Mouse (Mus musculus) embryonic facial prominence, embryonic 11.5 days (tissue): ENCODE measurements around the gene Plekhm3. TPM values are rescaled to one million over a fixed set of nuclear protein-coding genes. Genes with fewer than 3 reads are reported as not detected.

ENCODE experiments used
- ATAC-seq: fragments of 200-750 bp; cut with Nextera tagmentation; replicated peaks from 2 replicates; pipeline ENCODE4 v1.8.0; 2017; ENCODE audit warnings: low read depth; ENCODE audit not compliant: insufficient number of reproducible peaks, low FRiP score, low TSS enrichment
- DNase-seq: peaks from one replicate; pipeline ENCODE4 v3.0.0-alpha.2; 2015; ENCODE audit warnings: low spot score
- H3K27ac ChIP-seq: fragments of 300-500 bp; sonication (generic); replicated peaks from 2 replicates; pipeline ENCODE4 v1.5.1; 2014; ENCODE audit warnings: mild to moderate bottlenecking, low read depth, low read length, control low read depth
- H3K27me3 ChIP-seq: fragments of 300-500 bp; sonication (generic); 2 replicates; pipeline ENCODE4 v1.6.1; 2014; ENCODE audit warnings: mild to moderate bottlenecking, low read length, moderate library complexity, mixed read lengths; ENCODE audit not compliant: control insufficient read depth, insufficient read depth
- H3K36me3 ChIP-seq: fragments of 300-500 bp; sonication (generic); replicated peaks from 2 replicates; pipeline ENCODE4 v1.6.1; 2014; ENCODE audit warnings: low read depth, mild to moderate bottlenecking, low read length, moderate library complexity, mixed read lengths; ENCODE audit not compliant: control insufficient read depth, insufficient read depth
- H3K4me1 ChIP-seq: fragments of 300-500 bp; sonication (generic); 2 replicates; pipeline ENCODE4 v1.6.1; 2014; ENCODE audit warnings: low read length, mixed read lengths; ENCODE audit not compliant: control insufficient read depth, insufficient read depth
- H3K4me2 ChIP-seq: fragments of 300-500 bp; sonication (generic); 2 replicates; pipeline ENCODE4 v1.6.1; 2014; ENCODE audit warnings: low read depth, mild to moderate bottlenecking, control low read depth, low read length, moderate library complexity
- H3K4me3 ChIP-seq: fragments of 300-500 bp; sonication (generic); 2 replicates; pipeline ENCODE4 v1.5.1; 2014; ENCODE audit warnings: low read depth, low read length, control low read depth
- H3K9ac ChIP-seq: fragments of 300-500 bp; sonication (generic); replicated peaks from 2 replicates; pipeline ENCODE4 v1.6.1; 2014; ENCODE audit warnings: mild to moderate bottlenecking, control low read depth, low read length
- H3K9me3 ChIP-seq: fragments of 300-500 bp; sonication (generic); replicated peaks from 2 replicates; pipeline ENCODE4 v1.6.1; 2016; ENCODE audit warnings: mild to moderate bottlenecking, low read length, inconsistent platforms, mixed read lengths; ENCODE audit not compliant: control insufficient read depth
- WGBS: fragments of 180-500 bp; shearing (Covaris S2); extraction: QIAGEN DNeasy Blood & Tissue Kit; methylation state at CpG from one replicate; pipeline ENCODE4 v1.1.7; 2014; 5-methylcytosine and 5-hydroxymethylcytosine counted together
- polyA plus RNA-seq: library from polyadenylated mRNA; unstranded; fragments of >200 nt; fragmentation: Nextera tagmentation; extraction: Ambion mirVana; gene quantifications from 2 replicates; pipeline ENCODE4 v1.2.1, GENCODE M21; 2014

The Plekhm3 gene
- polyA plus RNA-seq, 1 experiment from 2014 or later, result 6.0 TPM

DNA sequence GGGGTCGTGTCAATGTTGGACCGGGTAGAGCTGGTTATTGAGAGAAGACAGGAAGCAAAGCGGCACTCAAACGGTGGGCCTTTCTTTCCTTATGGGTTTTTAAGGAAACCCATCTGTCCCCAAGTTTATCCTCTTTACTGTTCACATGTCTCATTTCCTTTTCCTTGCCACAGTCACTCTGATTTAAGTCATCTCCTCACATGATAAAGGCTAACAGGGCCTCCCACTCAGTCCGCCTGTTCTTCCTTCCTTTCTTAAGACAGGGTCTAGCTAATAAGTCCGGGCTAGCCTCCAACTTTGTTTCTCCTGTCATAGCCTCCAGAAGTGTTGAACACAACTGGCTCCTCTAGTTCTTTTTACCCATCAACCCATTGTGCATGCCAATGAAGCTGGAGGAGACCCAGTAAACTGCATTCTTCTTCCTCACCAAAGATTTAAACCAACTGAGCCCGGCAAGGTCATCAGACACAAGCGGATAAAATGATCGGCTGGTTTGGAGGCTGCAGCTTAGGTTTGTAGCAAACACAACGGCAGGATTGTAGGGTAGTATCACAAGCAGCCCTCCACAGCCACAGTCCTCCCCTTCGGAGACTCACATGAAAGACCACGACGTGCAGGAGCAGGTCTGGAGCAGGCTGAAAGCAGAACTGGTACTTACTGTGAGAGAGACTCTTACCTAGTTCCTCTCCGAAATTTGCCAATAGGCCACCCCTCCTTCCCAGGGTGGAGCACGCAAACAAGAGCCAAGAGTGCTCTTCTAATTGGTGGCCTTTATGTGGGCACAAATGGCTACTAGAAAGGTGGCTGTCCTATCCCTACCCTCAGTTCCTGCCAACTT, 29.0 kb downstream of the Plekhm3 start:
- Histone ChIP-seq H3K27ac (no peak overlapping the region), H3K4me1 (no peaks in the 10 kb centered on the region), H3K9ac (no peak overlapping the region), H3K4me2 (no peak overlapping the region), H3K27me3 (no peaks in the 10 kb centered on the region), H3K9me3 (no peaks in the 10 kb centered on the region), H3K4me3 (no peak overlapping the region), H3K36me3 (no peaks in the 10 kb centered on the region)
- ATAC-seq (no peak), DNase-seq (no peak)
- whole genome bisulfite sequencing, result 90% methylated on average over 15 of the region's 15 CpGs

DNA sequence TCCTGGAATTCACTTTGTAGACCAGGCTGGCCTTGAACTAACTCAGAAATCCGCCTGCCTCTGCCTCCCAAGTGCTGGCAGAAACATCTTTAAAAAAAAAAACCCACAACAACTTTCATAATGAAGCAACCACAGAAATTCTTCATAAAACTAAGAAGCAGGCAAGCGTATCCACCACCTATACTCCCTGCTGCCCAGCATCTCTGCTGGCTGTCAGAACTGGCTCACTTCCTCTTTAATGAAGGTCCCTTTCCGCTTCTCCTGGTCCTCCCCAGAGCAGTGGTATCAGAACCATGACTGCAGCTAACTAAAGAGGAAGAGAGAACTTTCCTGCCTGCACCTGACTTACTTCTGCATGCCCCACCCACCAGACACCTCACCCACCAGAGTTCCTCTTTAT, 31.0 kb downstream of the Plekhm3 start:
- WGBS, result 95% methylated on average over 3 of the region's 3 CpGs
- H3K36me3 ChIP-seq, result no peaks in the 10 kb centered on the region
- no peak for ATAC-seq

GRCm38 (mm10) chr1:64924283-64924682, 32.3 kb downstream of the Plekhm3 start:
- Histone ChIP-seq H3K9ac (no peak overlapping the region), H3K27ac (no peak overlapping the region), H3K27me3 (no peaks in the 10 kb centered on the region), H3K4me1 (no peaks in the 10 kb centered on the region), H3K9me3 (no peaks in the 10 kb centered on the region), H3K4me3 (no peak overlapping the region), H3K4me2 (no peak overlapping the region), H3K36me3 (no peaks in the 10 kb centered on the region)
- no peak for ATAC-seq
- WGBS, result 78% methylated on average over 12 of the region's 12 CpGs
- DNase-seq, result no peak

More for the DNA sequence above, 31.0 kb downstream of the Plekhm3 start:
- H3K4me3 ChIP-seq, result no peak overlapping the region
- H3K4me2 ChIP-seq, result no peak overlapping the region
- no peaks in the 10 kb centered on the region for H3K9me3 ChIP-seq
- H3K9ac ChIP-seq, result no peak overlapping the region
- no peak overlapping the region for H3K27ac ChIP-seq
- H3K4me1 ChIP-seq, result no peaks in the 10 kb centered on the region
- H3K27me3 ChIP-seq, result no peaks in the 10 kb centered on the region
- no peak for DNase-seq

- no peaks in the 10 kb centered on the region for H3K9me3 ChIP-seq
- no peak overlapping the region for H3K4me3 ChIP-seq
- WGBS, result 48% methylated on average over 14 of the region's 14 CpGs
- H3K9ac ChIP-seq, result no peak overlapping the region
- H3K36me3 ChIP-seq, result no peaks in the 10 kb centered on the region
- no peak overlapping the region for H3K27ac ChIP-seq
- peak; percentile 73 for DNase-seq
- H3K4me2 ChIP-seq, result no peak overlapping the region
- ATAC-seq, result peak; percentile 41; the same call in 1 of the 2 replicates
- no peaks in the 10 kb centered on the region for H3K27me3 ChIP-seq
- H3K4me1 ChIP-seq, result no peaks in the 10 kb centered on the region
Measured at GRCm38 (mm10) chr1:64918810-64919528, 37.7 kb downstream of the Plekhm3 start.

GRCm38 (mm10) chr1:64917966-64918365, 38.7 kb downstream of the Plekhm3 start:
- no peak overlapping the region for H3K4me2 ChIP-seq
- H3K9me3 ChIP-seq, result no peaks in the 10 kb centered on the region
- no peak for ATAC-seq
- no peaks in the 10 kb centered on the region for H3K4me1 ChIP-seq
- no peaks in the 10 kb centered on the region for H3K36me3 ChIP-seq
- H3K27me3 ChIP-seq, result no peaks in the 10 kb centered on the region
- no peak overlapping the region for H3K27ac ChIP-seq
- 66% methylated on average over 7 of the region's 7 CpGs for WGBS
- H3K9ac ChIP-seq, result no peak overlapping the region
- no peak overlapping the region for H3K4me3 ChIP-seq
- DNase-seq, result no peak

DNA sequence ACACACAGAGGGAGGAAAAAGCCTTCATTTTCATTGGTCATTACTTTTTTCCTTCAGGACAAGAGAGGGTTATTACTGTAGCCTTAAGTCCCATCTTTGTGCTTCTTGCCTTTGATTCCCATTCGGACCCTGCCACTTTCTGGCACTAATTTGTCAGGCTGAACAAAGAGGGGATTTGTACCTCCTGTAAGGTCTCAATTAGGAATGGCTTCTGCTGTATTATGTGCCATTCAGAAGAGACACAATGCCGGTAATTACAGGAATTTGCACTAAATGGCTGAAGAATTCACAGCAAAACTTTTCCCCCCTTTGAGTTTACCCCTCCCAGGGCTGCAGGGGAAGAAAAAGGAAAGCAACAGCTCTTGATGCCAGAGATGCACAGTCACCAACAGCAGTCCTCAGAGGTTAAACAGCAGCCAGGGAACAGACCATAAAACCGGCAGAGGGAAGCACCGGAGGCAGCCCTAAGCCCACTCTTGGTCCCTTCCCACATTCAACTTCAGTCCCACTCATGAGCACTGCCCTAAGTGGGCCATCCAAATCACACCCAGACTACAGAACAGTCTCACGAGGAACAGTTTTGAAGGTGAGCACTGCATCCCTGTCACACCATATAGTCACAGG, 39.6 kb downstream of the Plekhm3 start:
- H3K27me3 ChIP-seq, result no peaks in the 10 kb centered on the region
- no peak overlapping the region for H3K27ac ChIP-seq

GRCm38 (mm10) chr1:64914356-64914755, 42.3 kb downstream of the Plekhm3 start:
- Histone ChIP-seq H3K27ac (no peak overlapping the region), H3K36me3 (no peaks in the 10 kb centered on the region), H3K4me1 (no peaks in the 10 kb centered on the region), H3K4me2 (no peak overlapping the region), H3K4me3 (no peak overlapping the region), H3K9ac (no peak overlapping the region), H3K9me3 (no peaks in the 10 kb centered on the region), H3K27me3 (no peaks in the 10 kb centered on the region)
- DNase-seq (no peak), ATAC-seq (no peak)
- 89% methylated on average over 3 of the region's 3 CpGs for WGBS

More for the DNA sequence above, 39.6 kb downstream of the Plekhm3 start:
- no peak overlapping the region for H3K4me2 ChIP-seq
- no peak overlapping the region for H3K9ac ChIP-seq
- no peaks in the 10 kb centered on the region for H3K9me3 ChIP-seq
- no peaks in the 10 kb centered on the region for H3K36me3 ChIP-seq
- H3K4me3 ChIP-seq, result no peak overlapping the region
- H3K4me1 ChIP-seq, result no peaks in the 10 kb centered on the region
- DNase-seq (peak; percentile 49), ATAC-seq (peak; percentile 58; the same call in 1 of the 2 replicates)
- 13% methylated on average over 5 of the region's 5 CpGs for WGBS
